Mouse (Mus musculus) adrenal gland, postnatal 14 days (tissue): Measurements from ENCODE around the gene Bysl. TPM values are rescaled to one million over a fixed set of nuclear protein-coding genes. Genes with fewer than 3 reads are reported as not detected.
"Not testable (repeated sequence)": the region's sequence is repeated elsewhere in the genome, so short reads cannot be mapped to it uniquely, and the experiment has no call there.

Experiments used
- DNase-seq: peaks from one replicate; pipeline ENCODE4 v3.0.0; 2021; ENCODE audit warnings: mixed read lengths
- total RNA-seq: library from RNA; stranded (reverse); gene quantifications from 2 replicates; pipeline ENCODE4 v1.2.3, GENCODE M21; 2021

Gene Bysl
- total RNA-seq, 1 experiment from 2014 or later: 19.7 TPM

DNA sequence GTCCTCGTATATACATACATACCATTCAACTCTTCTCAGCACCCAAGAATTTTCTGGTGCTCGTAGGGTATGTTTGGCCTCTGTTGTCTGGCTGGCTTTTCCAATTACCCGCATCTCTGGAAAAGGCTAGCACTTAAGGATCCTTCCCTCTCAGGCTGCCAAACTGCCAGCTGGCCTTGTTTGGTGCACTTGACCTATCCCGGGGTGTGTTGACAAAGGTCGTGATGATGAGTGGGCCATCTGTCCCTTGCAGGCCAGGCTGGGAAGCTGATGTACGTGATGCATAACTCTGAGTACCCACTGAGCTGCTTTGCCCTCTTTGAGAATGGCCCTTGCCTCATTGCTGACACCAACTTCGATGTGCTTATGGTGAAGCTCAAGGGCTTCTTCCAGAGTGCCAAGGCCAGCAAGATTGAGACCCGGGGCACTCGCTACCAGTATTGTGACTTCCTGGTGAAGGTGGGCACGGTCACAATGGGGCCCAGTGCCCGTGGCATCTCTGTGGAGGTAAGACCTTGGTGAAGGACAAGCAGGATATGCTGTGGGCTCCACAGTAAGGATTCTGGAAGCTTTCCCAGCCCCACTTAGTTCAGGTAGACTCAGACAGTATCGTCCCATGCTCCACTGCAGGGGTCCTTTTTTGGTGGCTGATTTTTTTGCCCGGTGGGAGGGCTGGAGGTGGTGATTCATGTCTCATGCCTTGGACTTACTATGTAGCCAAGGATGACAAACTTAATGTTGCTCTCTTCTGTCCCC, 7.4 kb upstream of the Bysl start:
- DNase-seq: no peak

GRCm38 (mm10) chr17:47617605-47618307, 6.5 kb upstream of the Bysl start:
- no peak for DNase-seq

DNA sequence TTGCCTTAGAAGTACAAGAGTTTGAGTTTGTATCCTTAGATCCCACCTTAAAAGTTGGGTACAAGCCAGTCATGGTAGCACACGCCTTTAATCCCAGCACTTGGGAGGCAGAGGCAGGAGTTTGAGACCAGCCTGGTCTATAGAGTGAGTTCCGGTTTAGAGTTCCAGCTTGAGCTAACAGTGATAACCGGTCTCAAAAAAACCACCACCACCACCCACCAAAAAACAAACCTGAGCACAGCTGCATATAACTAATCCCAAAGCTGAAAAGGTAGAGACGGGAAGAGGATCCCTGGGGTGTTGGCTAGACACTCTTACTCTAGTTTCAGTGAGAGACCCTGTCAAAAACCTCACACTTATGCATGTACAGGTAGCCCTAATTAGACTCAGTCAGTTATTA, 5.4 kb upstream of the Bysl start:
- DNase-seq: no peak

DNA sequence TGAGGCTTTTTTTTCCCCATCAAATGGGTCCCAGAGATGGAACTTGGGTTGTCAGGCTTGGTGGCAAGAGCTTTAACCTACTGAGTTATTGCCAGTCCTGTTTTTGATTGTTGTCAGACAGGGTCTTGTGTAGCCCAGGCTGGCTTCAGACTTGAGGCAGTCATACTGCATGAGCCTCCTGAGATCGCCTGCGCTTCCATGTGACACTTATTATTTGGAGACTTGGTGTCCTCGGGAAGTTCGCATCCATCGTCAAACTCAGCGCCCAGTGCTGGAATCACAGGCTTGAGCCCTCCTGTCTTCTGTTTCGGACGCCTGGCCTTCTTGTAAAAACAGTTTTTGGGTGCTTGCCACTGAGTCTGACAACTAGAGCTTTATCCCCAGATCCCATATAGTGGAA, 4.8 kb upstream of the Bysl start:
- no peak for DNase-seq

DNA sequence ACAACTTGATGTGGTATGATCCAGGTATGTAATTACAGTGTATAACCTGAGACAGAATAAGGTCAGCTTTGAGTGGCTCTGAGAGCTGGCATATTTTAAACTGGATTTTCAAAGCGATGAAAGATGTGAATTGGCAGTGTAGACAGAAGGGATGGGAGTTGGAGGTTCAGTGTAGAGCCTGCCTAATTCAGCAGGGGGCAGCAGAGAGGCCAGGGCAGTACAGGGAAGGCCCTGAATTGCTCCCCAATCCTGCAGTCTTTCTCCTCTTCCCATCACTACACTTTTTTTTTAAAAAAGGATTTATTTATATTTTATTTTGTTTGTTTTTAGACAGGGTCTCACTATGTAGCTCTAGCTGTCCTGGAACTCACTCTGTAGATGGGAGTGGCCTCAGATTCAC, 2.7 kb upstream of the Bysl start:
- DNase-seq: peak; percentile 68

DNA sequence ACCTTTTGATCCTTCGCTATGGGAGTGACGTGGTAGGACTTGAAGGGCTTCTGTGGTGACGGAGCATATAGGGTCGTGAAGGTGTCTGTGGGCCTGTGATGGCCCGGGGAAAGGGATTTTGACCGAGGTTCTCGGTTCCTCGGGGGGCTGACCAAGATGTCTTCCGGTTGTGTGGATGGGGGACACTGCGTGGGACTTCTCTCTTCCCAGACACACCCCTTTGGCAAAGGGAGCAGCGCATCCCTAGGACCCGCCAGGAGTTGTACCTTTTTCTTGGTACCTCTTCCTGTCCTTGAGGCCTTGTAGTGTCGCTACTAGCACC, 330 bp upstream of the Bysl start:
- DNase-seq: no peak

DNA sequence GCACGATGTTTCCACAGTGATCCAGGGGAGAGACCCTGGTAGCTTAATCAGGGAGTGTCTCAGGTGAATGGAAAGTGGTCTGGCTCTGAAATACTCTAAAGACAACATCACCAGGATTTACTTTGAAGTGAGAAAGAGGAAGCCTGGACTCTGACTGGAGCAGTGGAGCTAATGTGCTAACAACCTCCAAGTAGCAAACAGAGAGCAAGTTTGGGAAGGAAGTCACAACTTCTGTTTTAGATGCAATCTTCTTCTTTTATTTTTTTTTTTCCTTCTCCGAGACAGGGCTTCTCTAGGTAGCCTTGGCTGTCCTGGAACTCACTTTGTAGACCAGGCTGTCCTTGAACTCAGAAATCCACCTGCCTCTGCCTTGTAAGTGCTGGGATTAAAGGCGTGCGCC, 2.1 kb downstream of the Bysl start:
- DNase-seq: no peak

DNA sequence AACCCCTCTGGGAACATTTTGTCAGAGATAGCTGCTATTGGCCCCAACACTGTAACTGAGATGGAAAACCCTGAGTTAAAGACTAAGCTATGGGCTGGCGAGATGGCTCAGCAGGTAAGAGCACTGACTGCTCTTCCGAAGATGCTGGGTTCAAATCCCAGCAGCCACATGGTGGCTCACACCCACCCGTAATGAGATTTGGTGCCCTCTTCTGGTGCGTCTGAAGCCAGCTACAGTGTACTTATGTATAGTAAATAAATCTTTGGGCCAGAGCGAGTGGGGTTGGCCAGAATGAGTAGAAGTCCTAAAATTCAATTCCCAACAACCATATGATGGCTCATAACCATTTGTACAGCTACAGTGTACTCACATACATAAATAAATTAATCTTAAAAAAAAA, 5.1 kb downstream of the Bysl start:
- DNase-seq: peak; percentile 46

DNA sequence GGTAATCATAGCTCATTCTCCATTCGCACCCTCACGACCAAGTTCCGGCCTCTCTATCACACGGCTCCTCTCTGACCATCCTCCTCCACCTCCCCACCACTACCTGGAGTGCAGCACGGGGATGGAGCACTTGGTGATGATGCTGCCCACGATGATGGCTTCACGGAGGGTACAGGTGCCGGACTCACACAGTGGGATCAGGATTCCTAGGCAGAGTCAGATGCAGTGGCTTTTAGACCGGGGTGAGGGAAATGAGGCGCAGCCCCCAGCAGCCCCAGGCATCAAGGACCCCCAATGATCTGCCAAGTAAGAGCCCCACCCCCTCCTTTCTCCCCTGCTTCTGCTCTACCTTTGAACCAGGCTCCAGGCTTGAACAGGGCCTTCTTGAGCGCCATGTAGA, 9.0 kb downstream of the Bysl start:
- DNase-seq: no peak

DNA sequence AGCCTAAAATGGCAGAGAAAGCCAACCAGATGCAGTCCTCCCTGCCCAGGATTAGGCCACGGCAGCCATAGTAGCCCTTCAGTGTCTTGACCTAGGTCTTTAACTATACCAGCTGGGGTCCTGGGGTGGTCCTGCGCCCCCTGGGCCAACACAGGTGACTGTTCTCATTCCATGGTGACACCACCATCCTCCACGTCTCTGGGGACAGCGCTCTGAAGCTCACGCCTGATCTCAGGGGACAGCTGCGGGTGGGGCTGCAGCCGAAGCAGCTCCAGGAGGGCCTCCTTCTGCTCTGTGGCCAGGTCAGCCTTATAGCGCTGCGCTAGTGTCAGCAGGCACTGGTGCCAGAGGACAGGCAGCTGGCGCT, 9.9 kb downstream of the Bysl start:
- DNase-seq: no peak

GRCm38 (mm10) chr17:47600601-47601388, 10.5 kb downstream of the Bysl start:
- no peak for DNase-seq

DNA sequence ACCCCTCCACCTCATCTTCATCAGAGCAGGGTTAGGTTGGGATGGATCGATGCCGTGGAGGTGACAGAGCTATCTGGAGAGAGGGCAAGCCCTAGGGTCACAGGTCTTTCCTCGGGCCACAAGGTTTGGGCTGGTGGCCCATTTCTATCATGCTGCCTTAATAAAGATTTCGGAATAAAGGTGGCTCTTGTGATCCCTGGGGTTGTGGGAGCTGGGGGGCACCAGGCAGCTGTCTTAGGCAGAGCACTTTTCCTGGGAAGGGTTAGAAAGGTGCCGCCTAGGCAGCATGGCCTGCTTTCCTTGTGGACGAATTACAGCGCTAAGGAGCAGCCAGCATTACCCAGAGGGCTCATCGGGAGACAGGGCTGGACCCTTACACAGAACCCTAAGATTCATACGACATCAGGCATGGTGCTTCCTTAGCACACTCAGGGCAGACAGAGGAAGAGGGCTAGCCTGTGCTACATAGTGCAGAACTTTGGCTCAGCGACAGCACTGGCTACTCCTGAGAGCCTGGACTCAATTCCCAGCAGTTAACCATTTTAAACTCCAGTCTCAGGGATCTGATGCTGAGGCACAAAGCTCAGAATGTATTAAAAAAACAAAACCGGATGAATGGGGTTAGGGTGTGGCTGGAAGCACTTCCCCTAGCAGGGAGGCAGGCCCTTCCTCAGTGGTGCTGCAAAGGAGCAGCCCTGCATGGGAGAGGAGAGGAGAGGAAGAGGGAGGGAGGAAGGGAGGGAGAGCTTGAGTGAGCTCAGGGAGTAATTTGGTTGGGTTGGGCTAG, 11.6 kb downstream of the Bysl start:
- no peak for DNase-seq

DNA sequence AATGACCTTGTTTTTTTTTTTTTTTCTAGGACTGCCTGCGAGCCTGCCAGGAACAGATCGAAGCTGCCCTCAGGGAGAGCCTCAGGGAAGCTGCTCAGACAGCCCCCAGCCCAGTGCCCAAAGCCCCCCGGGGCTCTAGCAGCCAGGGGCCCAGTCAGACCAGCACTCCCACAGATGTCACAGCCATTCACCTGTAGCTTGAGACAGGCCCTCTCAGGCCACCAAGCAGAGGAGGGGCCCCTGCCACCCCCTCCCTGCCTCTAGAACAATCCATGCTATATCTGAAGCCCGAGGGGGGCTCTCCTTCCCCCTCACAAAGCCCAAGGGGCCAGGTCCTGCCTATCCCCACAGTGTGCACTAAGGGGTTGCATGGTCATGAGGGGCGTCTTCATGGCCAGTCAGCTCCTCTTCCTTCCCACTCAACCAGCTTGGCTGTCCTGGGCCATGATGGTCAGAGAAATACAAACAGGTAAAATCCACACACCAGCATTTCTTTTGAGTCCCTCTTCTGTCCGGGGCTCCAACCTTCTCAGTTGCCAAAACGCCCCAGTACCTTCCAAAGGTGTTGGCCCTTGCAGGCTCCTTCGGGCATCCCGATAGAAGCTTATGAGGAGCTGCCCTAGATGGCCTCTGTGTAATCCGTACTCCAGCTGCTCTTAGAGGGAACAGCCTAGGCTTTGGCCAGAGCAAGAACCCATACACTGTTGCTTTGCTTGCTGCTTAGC, 12.6 kb downstream of the Bysl start:
- not testable (repeated sequence) for DNase-seq

GRCm38 (mm10) chr17:47597838-47598579, 13.3 kb downstream of the Bysl start:
- DNase-seq: peak; percentile 72

- DNase-seq: peak; percentile 36
These were observed 14.0 kb downstream of the Bysl start for GRCm38 (mm10) chr17:47597261-47597660.

- peak; percentile 21 for DNase-seq
These were observed 14.5 kb downstream of the Bysl start for GRCm38 (mm10) chr17:47596839-47597164.

DNA sequence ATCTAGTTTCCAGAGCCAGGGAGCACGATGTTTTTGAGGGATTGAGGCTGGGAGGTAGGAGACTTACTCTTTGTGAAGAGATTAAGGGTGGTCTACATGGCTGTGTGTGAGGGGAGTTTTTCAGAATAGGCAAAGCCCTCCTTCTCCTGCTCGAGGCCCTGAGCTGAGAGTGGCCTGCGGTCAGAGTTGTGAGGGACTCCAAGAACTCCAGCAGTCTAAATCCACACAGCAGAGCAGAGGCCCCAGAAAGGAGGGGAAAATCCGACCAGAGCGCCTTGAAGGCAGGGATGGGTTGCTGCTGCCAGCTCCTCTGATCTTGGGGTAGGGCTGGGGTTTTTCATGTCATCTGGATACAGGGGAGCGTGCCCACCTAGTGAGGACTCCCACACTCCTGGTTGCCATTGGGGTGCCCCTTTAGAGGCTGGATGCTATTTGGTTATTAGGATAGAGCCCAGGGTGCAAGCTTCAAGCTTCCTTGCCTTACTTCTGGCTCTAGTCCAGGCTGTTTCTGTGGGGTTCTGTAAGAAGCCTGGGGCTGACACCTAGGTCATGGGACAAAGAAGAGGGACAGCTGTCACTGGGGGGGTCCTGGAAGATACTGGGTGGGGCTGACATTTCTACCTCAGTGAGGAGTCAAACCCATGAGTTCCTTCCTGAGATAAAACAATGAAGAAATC, 15.0 kb downstream of the Bysl start:
- DNase-seq: peak; percentile 27

DNA sequence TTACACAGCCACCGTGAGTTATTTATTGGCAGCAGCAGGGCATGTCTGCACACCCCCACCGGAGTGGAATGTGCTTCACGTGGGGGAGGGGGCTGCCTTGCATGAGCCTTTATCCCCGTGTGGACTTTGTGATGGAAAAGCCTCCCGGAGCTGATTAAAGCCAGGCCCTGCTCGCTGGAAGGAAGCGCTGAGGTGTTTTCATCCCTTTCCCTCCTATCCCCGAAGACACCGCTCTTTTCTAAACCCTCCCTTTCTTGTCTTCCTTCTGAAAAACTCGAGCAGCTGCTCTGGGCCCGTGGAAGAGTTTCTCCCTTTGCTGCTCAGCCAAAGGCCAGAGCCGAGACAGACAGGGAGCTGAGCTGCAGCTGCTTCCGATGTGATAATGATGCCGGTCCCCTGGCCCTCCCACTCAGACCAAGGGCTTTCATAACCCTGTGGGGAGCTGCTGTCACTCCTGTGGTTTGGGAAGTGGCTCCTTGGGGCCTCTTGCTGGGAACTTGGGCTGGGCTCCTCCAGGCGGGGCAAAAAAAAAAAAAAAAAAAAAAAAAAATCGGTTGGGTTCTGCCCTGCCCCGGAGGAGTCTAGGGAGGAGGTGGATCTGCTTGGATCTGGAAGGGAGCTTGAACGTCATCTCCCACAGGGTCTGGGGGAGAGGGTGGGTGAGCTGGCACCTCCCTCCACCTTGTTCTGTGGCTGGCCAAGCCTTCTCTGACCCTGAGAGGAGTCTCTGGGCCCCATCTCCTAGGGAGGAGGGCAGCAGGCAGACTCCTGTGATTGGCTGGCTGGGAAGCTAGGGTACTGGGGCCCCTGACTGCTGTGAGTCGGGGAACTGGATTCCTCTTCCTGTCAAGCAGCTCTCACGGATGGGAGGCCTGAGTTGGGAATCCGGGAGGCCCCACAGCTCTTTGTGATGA, 15.8 kb downstream of the Bysl start:
- DNase-seq: peak; percentile 71

GRCm38 (mm10) chr17:47594969-47595247, 16.4 kb downstream of the Bysl start:
- no peak for DNase-seq
